Mouse (Mus musculus) spleen, adult 2 months (tissue): ENCODE data around the gene Gpr137.

Experiments used
- CTCF ChIP-seq: fragments of 200-500 bp; IDR thresholded peaks from 2 replicates; pipeline ENCODE4 v1.5.1; 2011; ENCODE audit warnings: mild to moderate bottlenecking, inconsistent platforms; ENCODE audit not compliant: insufficient read depth, insufficient read length, insufficient replicate concordance; ENCODE audit errors: extremely low read depth
- POLR2A ChIP-seq: fragments of 200-500 bp; IDR thresholded peaks from 2 replicates; pipeline ENCODE4 v1.6.1; 2011; ENCODE audit warnings: low read depth, low read length, inconsistent platforms

DNA sequence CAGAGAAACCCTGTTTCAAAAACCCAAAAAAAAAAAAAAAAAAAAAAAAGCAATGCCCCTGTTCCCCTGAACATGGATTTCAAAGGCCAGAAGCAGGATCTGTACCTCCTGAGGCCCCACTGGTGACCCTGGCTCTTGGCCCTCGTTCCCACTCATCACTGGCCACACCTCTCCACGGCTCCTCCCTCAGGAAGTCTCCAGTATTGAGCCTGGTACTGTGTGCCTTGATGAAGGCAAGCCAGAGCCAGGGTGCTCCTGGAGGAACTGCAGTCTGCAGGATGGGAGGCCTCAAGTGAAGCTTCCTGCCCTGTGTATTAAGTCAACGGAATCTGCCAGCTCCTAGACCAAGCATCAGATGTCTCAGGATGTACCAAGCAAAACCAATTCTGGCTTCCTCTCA is 36.1 kb downstream of the Gpr137 start:
- no peak for TF ChIP-seq CTCF
- TF ChIP-seq POLR2A = no peak
